Mouse (Mus musculus) hindbrain, postnatal 0 days (tissue): ENCODE data around the gene Abcc9. TPM values are rescaled to one million over a fixed set of nuclear protein-coding genes. Genes with fewer than 3 reads are reported as not detected.
A peak's percentile ranks its signal among the peaks of the same experiment; 100 is the strongest.

Experiments used
- ATAC-seq: fragments of 200-750 bp; cut with Nextera tagmentation; 2 replicates; pipeline ENCODE4 v1.8.0; 2017; ENCODE audit warnings: mild to moderate bottlenecking, moderate TSS enrichment, moderate library complexity
- DNase-seq: peaks from one replicate; pipeline ENCODE4 v3.0.0-alpha.2; 2015; ENCODE audit warnings: low spot score
- H3K27ac ChIP-seq: fragments of 300-500 bp; sonication (generic); 2 replicates; pipeline ENCODE4 v1.5.1; 2014; ENCODE audit warnings: mild to moderate bottlenecking
- H3K27me3 ChIP-seq: fragments of 300-500 bp; sonication (generic); 2 replicates; pipeline ENCODE4 v1.6.1; 2014; ENCODE audit warnings: low read length, mixed read lengths; ENCODE audit not compliant: insufficient read depth
- H3K36me3 ChIP-seq: fragments of 300-500 bp; sonication (generic); 2 replicates; pipeline ENCODE4 v1.6.1; 2014; ENCODE audit warnings: low read length, mixed read lengths; ENCODE audit not compliant: insufficient read depth
- H3K4me1 ChIP-seq: fragments of 300-500 bp; sonication (generic); 2 replicates; pipeline ENCODE4 v1.6.1; 2014; ENCODE audit warnings: antibody characterized with exemption, low read length, mixed read lengths; ENCODE audit not compliant: insufficient read depth
- H3K4me2 ChIP-seq: fragments of 300-500 bp; sonication (generic); 2 replicates; pipeline ENCODE4 v1.6.1; 2014; ENCODE audit warnings: low read depth, mild to moderate bottlenecking, low read length, moderate library complexity, mixed read lengths
- H3K4me3 ChIP-seq: fragments of 300-500 bp; sonication (generic); 2 replicates; pipeline ENCODE4 v1.5.1; 2014; ENCODE audit warnings: low read length
- H3K9ac ChIP-seq: fragments of 300-500 bp; sonication (generic); replicated peaks from 2 replicates; pipeline ENCODE4 v1.6.1; 2014; ENCODE audit warnings: mild to moderate bottlenecking, low read length, moderate library complexity, mixed read lengths
- H3K9me3 ChIP-seq: fragments of 300-500 bp; sonication (generic); 2 replicates; pipeline ENCODE4 v1.6.1; 2016; ENCODE audit warnings: low read length, mixed read lengths
- CTCF ChIP-seq: IDR thresholded peaks from 2 replicates; pipeline ENCODE4 v1.5.1; 2016; ENCODE audit warnings: antibody characterized with exemption, control low read depth, low read depth
- WGBS: fragments of 180-500 bp; shearing (Covaris S2); extraction: QIAGEN DNeasy Blood & Tissue Kit; methylation state at CpG from one replicate; pipeline ENCODE4 v1.1.7; 2014; 5-methylcytosine and 5-hydroxymethylcytosine counted together
- polyA plus RNA-seq: library from polyadenylated mRNA; unstranded; fragments of >200 nt; fragmentation: Nextera tagmentation; extraction: Ambion mirVana; gene quantifications from 2 replicates; pipeline ENCODE4 v1.2.1, GENCODE M21; 2015
- total RNA-seq: library from RNA; depleted of rRNA; stranded (reverse); fragments of >200 nt; gene quantifications from 2 replicates; pipeline ENCODE4 v1.2.3, GENCODE M21; 2014

The Abcc9 gene
- total and polyA plus RNA-seq, 2 experiments from 2014 or later: 2.0 to 8.9 TPM

DNA sequence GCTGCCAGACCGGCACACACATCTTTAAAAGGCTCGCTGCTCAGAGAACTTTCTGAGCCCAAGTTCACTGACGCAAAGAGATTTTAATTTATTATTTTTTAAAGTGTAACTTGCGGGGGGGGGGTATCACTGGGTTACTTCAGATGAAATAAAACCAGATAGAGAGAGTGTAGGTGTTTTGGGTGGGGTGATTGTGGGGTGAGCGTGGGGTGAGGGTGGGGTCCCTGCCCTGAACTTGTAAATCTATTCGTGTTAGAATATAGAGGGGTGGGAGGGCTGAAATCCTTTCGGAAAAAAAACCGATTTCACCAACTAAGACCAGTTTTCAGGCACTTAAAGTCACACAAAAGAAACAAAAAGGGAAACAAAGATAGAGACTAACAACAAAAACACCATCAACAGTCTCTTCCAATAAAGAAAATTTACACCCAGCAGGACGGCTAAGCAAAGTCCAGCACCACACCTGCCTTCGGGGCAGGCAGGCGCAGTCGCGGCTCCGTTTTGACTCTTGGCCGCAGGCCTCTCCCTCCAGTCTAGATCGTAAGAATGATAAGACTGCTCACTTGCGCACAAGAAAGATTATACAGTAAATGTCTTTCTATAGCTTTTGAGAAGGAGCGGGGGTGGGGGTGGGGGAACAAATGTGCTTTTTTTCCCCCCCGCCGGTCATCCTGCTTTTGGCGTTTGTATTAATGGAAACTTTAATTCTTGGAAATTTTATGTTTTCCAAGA, 130.3 kb downstream of the Abcc9 start:
- no peak for DNase-seq
- H3K27me3 ChIP-seq: peaks cover 5% of the 10 kb centered on the region; the same call in 1 of the 2 replicates

DNA sequence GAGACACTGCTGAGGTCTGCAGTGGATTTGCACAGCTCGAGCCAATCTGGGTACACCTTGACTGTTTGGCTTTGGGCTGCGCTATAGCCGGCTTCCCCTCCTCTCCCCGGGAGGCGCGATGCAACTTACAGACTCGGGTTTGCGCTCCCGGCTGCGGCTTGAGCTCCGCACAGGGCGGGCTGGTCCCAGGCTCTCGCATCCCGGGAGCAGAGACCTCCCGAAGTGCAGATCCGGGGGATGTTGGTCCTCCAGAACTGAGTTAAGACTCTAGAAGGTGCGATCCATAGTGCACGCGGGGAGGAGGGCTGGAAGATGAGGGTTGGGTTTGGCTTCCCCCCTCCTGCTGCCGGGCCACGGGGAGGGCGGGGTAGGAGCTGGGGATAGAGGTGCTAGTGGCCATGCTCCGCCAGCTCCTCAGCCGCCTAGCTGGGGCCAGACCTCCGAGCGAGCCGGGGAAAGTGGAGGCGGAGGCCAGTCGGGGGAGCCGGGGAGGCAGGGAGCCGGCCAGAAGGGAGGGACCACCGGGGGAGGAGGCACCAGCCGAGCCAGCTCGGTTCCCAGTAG, 131.0 kb downstream of the Abcc9 start, which contains the start of gene Kcnj8:
Kcnj8 (minus strand) TSS at position 560 of the 564 bp plus-strand sequence.
- ATAC-seq (peak; percentile 85), DNase-seq (peak; percentile 32)
- TF ChIP-seq CTCF: no peak
- peak within 1 kb of the TSS; percentile 91 for H3K4me2 ChIP-seq
- H3K4me1 ChIP-seq: no peaks in the 10 kb centered on the region
- H3K9me3 ChIP-seq: no peaks in the 10 kb centered on the region
- peaks cover 5% of the 10 kb centered on the region; the same call in 1 of the 2 replicates for H3K27me3 ChIP-seq
- no peak within 1 kb of the TSS for H3K27ac ChIP-seq
- under 1% methylated on average over 34 of the region's 34 CpGs for WGBS
- H3K36me3 ChIP-seq: no peaks in the 10 kb centered on the region
- H3K9ac ChIP-seq: no peak within 1 kb of the TSS; the same call in 1 of the 2 replicates
- H3K4me3 ChIP-seq: peak within 1 kb of the TSS; percentile 46

More for the DNA sequence above, 130.3 kb downstream of the Abcc9 start:
- no peak for TF ChIP-seq CTCF
- ATAC-seq: no peak
- Histone ChIP-seq H3K9me3 (no peaks in the 10 kb centered on the region), H3K4me3 (peak overlapping the region; percentile 46), H3K4me1 (no peaks in the 10 kb centered on the region), H3K36me3 (no peaks in the 10 kb centered on the region), H3K9ac (no peak overlapping the region; the same call in 1 of the 2 replicates), H3K27ac (no peak overlapping the region), H3K4me2 (peak overlapping the region; percentile 91)
- 5% methylated on average over 21 of the region's 21 CpGs for WGBS

- H3K9ac ChIP-seq: no peak overlapping the region
- WGBS: 8% methylated on average over 30 of the region's 30 CpGs
- peak overlapping the region; percentile 91 for H3K4me2 ChIP-seq
- no peaks in the 10 kb centered on the region for H3K36me3 ChIP-seq
- peak overlapping the region; percentile 46 for H3K4me3 ChIP-seq
- 0 out of 2 replicates have a peak, but pooled peaks have one; percentile 25 for ATAC-seq
- no peaks in the 10 kb centered on the region for H3K4me1 ChIP-seq
- no peak overlapping the region for H3K27ac ChIP-seq
- no peaks in the 10 kb centered on the region for H3K9me3 ChIP-seq
- TF ChIP-seq CTCF: no peak
- peak; percentile 24 for DNase-seq
- peaks cover 5% of the 10 kb centered on the region; the same call in 1 of the 2 replicates for H3K27me3 ChIP-seq
These were observed 131.9 kb downstream of the Abcc9 start for GRCm38 (mm10) chr6:142570046-142570770.

- WGBS: 44% methylated on average over 7 of the region's 7 CpGs
- no peak for TF ChIP-seq CTCF
- Histone ChIP-seq H3K4me2 (no peak overlapping the region), H3K4me1 (no peaks in the 10 kb centered on the region), H3K9ac (no peak overlapping the region), H3K36me3 (no peaks in the 10 kb centered on the region), H3K27me3 (peaks cover 5% of the 10 kb centered on the region; the same call in 1 of the 2 replicates), H3K9me3 (no peaks in the 10 kb centered on the region), H3K4me3 (no peak overlapping the region), H3K27ac (no peak overlapping the region)
- DNase-seq: no peak
- ATAC-seq: no peak
These were observed 133.3 kb downstream of the Abcc9 start for GRCm38 (mm10) chr6:142568713-142569357.

DNA sequence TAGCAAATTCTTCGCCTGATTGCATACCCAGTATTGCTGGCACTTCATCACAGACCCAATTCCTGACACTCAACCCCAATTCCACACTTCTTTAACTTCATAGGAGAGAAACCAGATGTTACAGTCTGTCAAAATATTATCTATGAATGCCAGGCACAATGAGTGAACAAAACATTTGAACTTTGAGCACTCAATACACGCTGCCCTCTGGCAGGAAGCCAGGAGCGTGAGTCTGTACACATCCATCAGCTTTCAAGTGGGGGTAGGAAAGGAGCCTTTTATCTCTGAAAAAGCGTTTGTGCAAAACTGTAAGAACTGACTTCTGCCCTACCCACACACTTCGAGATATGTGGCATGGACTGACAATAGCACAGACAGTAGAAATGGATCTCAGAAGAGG, 134.7 kb downstream of the Abcc9 start:
- no peaks in the 10 kb centered on the region for H3K9me3 ChIP-seq
- H3K4me3 ChIP-seq: no peak overlapping the region
- DNase-seq: peak; percentile 17
- H3K9ac ChIP-seq: no peak overlapping the region
- no peak for ATAC-seq
- no peak for TF ChIP-seq CTCF
- H3K4me2 ChIP-seq: no peak overlapping the region
- H3K27ac ChIP-seq: no peak overlapping the region
- H3K4me1 ChIP-seq: no peaks in the 10 kb centered on the region
- H3K36me3 ChIP-seq: no peaks in the 10 kb centered on the region
- peaks cover 5% of the 10 kb centered on the region; the same call in 1 of the 2 replicates for H3K27me3 ChIP-seq
- 29% methylated on average over 5 of the region's 5 CpGs for WGBS

DNA sequence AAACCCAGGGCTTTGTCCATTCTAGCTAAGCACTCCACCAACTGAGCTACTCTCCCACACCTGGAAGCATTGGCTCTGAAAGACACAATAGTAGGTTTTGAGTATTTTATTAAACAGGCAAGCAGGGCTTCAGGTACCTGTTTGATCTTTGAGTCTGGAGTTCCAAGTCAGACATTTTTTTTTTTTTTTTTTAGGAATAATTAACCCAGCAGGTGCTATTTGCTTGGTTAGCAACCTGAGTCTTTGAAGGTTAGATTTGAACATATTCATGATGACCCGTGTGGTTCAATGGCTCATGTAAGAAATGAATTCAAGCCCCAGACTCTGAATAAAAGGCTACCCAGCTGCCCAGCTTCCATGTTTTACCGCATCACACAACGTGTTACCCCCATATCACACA, 137.4 kb downstream of the Abcc9 start:
- Histone ChIP-seq H3K4me1 (no peaks in the 10 kb centered on the region), H3K27ac (no peak overlapping the region), H3K9me3 (no peaks in the 10 kb centered on the region), H3K27me3 (peaks cover 5% of the 10 kb centered on the region; the same call in 1 of the 2 replicates), H3K4me3 (no peak overlapping the region), H3K36me3 (no peaks in the 10 kb centered on the region), H3K4me2 (no peak overlapping the region), H3K9ac (no peak overlapping the region)
- DNase-seq: no peak
- ATAC-seq: no peak
- no peak for TF ChIP-seq CTCF
- WGBS: 96% methylated on average over 3 of the region's 3 CpGs
